Mouse (Mus musculus): ENCODE measurements around the gene Cc2d2a. TPM values are rescaled to one million over a fixed set of nuclear protein-coding genes. Genes with fewer than 3 reads are reported as not detected.

The Cc2d2a gene
- polyA plus RNA-seq, 1 experiment from 2014 or later = 16.0 TPM

GRCm38 (mm10) chr5:43770618-43771354 is 108.6 kb downstream of the Cc2d2a start:
- H3K36me3 ChIP-seq (ENCODE audit: control insufficient read depth, insufficient read depth, low read length) = peaks cover 20% of the 10 kb centered on the region
- ATAC-seq (ENCODE audit: low read depth) = no peak
- H3K9ac ChIP-seq (ENCODE audit: low read length) = no peak overlapping the region
- WGBS = 83% methylated on average over 3 of the region's 3 CpGs
- no peaks in the 10 kb centered on the region for H3K9me3 ChIP-seq (ENCODE audit: control insufficient read depth, low read length)
- H3K4me1 ChIP-seq (replicated peaks; ENCODE audit: control insufficient read depth, insufficient read depth, low read length) = 0 out of 2 replicates have a peak, but pooled peaks cover 2% of the 10 kb centered on the region
- H3K27me3 ChIP-seq (ENCODE audit: control insufficient read depth, insufficient read depth, low read depth, low read length) = no peaks in the 10 kb centered on the region
- H3K4me2 ChIP-seq (ENCODE audit: low read depth, low read length) = no peak overlapping the region
- H3K27ac ChIP-seq (ENCODE audit: low read length) = no peak overlapping the region
- H3K4me3 ChIP-seq (ENCODE audit: low read length) = no peak overlapping the region

DNA sequence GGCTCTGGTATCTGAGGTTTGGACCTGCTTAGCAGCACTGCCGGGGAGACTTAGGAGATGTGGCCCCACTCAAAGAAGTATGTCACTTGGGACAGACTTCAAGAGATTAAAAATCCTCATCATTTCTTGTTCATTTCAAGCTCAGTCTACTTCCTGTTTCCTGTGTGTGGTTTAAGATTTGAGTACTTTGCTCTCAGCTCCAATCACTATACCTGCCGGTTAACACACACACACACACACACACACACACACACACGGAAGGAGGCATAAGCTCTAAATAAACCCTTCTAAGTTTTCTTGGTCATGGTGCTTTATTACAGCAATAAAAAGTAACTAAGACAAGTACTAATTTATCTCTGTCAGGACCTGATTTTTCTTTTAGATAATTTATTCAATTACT is 109.4 kb downstream of the Cc2d2a start:
- no peak for ATAC-seq (ENCODE audit: low read depth)
- 80% methylated on average over 3 of the region's 3 CpGs for WGBS
- Histone ChIP-seq H3K27me3 (ENCODE audit: control insufficient read depth, insufficient read depth, low read depth, low read length) (no peaks in the 10 kb centered on the region), H3K9ac (ENCODE audit: low read length) (no peak overlapping the region), H3K9me3 (ENCODE audit: control insufficient read depth, low read length) (no peaks in the 10 kb centered on the region), H3K27ac (ENCODE audit: low read length) (no peak overlapping the region), H3K4me3 (ENCODE audit: low read length) (no peak overlapping the region), H3K36me3 (ENCODE audit: control insufficient read depth, insufficient read depth, low read length) (peaks cover 20% of the 10 kb centered on the region), H3K4me1 (replicated peaks; ENCODE audit: control insufficient read depth, insufficient read depth, low read length) (peaks cover 2% of the 10 kb centered on the region; the same call in 1 of the 2 replicates), H3K4me2 (ENCODE audit: low read depth, low read length) (no peak overlapping the region)

- Histone ChIP-seq H3K36me3 (ENCODE audit: control insufficient read depth, insufficient read depth, low read length) (no peaks in the 10 kb centered on the region), H3K4me2 (ENCODE audit: low read depth, low read length) (no peak overlapping the region), H3K27ac (ENCODE audit: low read length) (peak overlapping the region; percentile 66), H3K9ac (ENCODE audit: low read length) (no peak overlapping the region), H3K27me3 (ENCODE audit: control insufficient read depth, insufficient read depth, low read depth, low read length) (no peaks in the 10 kb centered on the region), H3K4me3 (ENCODE audit: low read length) (no peak overlapping the region), H3K4me1 (replicated peaks; ENCODE audit: control insufficient read depth, insufficient read depth, low read length) (peaks cover 18% of the 10 kb centered on the region), H3K9me3 (ENCODE audit: control insufficient read depth, low read length) (no peaks in the 10 kb centered on the region)
- peak; percentile 89 for ATAC-seq (ENCODE audit: low read depth)
These were observed 114.3 kb downstream of the Cc2d2a start for GRCm38 (mm10) chr5:43776407-43776806.

GRCm38 (mm10) chr5:43776993-43777392 is 114.8 kb downstream of the Cc2d2a start:
- no peak overlapping the region for H3K4me2 ChIP-seq (ENCODE audit: low read depth, low read length)
- no peaks in the 10 kb centered on the region for H3K9me3 ChIP-seq (ENCODE audit: control insufficient read depth, low read length)
- H3K27me3 ChIP-seq (ENCODE audit: control insufficient read depth, insufficient read depth, low read depth, low read length) = no peaks in the 10 kb centered on the region
- H3K4me3 ChIP-seq (ENCODE audit: low read length) = no peak overlapping the region
- no peak overlapping the region for H3K9ac ChIP-seq (ENCODE audit: low read length)
- WGBS = 32% methylated on average over 1 of the region's 1 CpGs
- H3K4me1 ChIP-seq (replicated peaks; ENCODE audit: control insufficient read depth, insufficient read depth, low read length) = peaks cover 18% of the 10 kb centered on the region
- ATAC-seq (ENCODE audit: low read depth) = no peak; the same call in 1 of the 2 replicates
- no peaks in the 10 kb centered on the region for H3K36me3 ChIP-seq (ENCODE audit: control insufficient read depth, insufficient read depth, low read length)
- peak overlapping the region; percentile 66 for H3K27ac ChIP-seq (ENCODE audit: low read length)

- no peak for ATAC-seq (ENCODE audit: low read depth)
- H3K4me2 ChIP-seq (ENCODE audit: low read depth, low read length) = no peak overlapping the region
These were observed 116.4 kb downstream of the Cc2d2a start for GRCm38 (mm10) chr5:43778583-43778982.

GRCm38 (mm10) chr5:43781423-43781976 is 119.4 kb downstream of the Cc2d2a start:
- H3K27ac ChIP-seq (ENCODE audit: low read length) = peak overlapping the region; percentile 87
- H3K27me3 ChIP-seq (ENCODE audit: control insufficient read depth, insufficient read depth, low read depth, low read length) = no peaks in the 10 kb centered on the region
- H3K4me1 ChIP-seq (replicated peaks; ENCODE audit: control insufficient read depth, insufficient read depth, low read length) = peaks cover 19% of the 10 kb centered on the region
- peak overlapping the region; percentile 93 for H3K4me3 ChIP-seq (ENCODE audit: low read length)
- H3K9me3 ChIP-seq (ENCODE audit: control insufficient read depth, low read length) = no peaks in the 10 kb centered on the region
- peak overlapping the region; percentile 94 for H3K9ac ChIP-seq (ENCODE audit: low read length)
- 0% methylated on average over 40 of the region's 61 CpGs for WGBS
- peak overlapping the region; percentile 76 for H3K4me2 ChIP-seq (ENCODE audit: low read depth, low read length)
- no peaks in the 10 kb centered on the region for H3K36me3 ChIP-seq (ENCODE audit: control insufficient read depth, insufficient read depth, low read length)
- peak; percentile 67 for ATAC-seq (ENCODE audit: low read depth)

More at GRCm38 (mm10) chr5:43778583-43778982, 116.4 kb downstream of the Cc2d2a start:
- H3K36me3 ChIP-seq (ENCODE audit: control insufficient read depth, insufficient read depth, low read length) = no peaks in the 10 kb centered on the region
- H3K9me3 ChIP-seq (ENCODE audit: control insufficient read depth, low read length) = no peaks in the 10 kb centered on the region
- H3K4me1 ChIP-seq (replicated peaks; ENCODE audit: control insufficient read depth, insufficient read depth, low read length) = peaks cover 21% of the 10 kb centered on the region
- no peak overlapping the region for H3K27ac ChIP-seq (ENCODE audit: low read length)
- 90% methylated on average over 3 of the region's 3 CpGs for WGBS
- H3K9ac ChIP-seq (ENCODE audit: low read length) = no peak overlapping the region
- no peaks in the 10 kb centered on the region for H3K27me3 ChIP-seq (ENCODE audit: control insufficient read depth, insufficient read depth, low read depth, low read length)
- no peak overlapping the region for H3K4me3 ChIP-seq (ENCODE audit: low read length)

- 4% methylated on average over 55 of the region's 82 CpGs for WGBS
- Histone ChIP-seq H3K4me1 (replicated peaks; ENCODE audit: control insufficient read depth, insufficient read depth, low read length) (peaks cover 14% of the 10 kb centered on the region), H3K36me3 (ENCODE audit: control insufficient read depth, insufficient read depth, low read length) (no peaks in the 10 kb centered on the region), H3K9ac (ENCODE audit: low read length) (peak overlapping the region; percentile 94), H3K4me2 (ENCODE audit: low read depth, low read length) (peak overlapping the region; percentile 76), H3K9me3 (ENCODE audit: control insufficient read depth, low read length) (no peaks in the 10 kb centered on the region), H3K27ac (ENCODE audit: low read length) (peak overlapping the region; percentile 87), H3K4me3 (ENCODE audit: low read length) (peak overlapping the region; percentile 93), H3K27me3 (ENCODE audit: control insufficient read depth, insufficient read depth, low read depth, low read length) (no peaks in the 10 kb centered on the region)
- peak; percentile 92 for ATAC-seq (ENCODE audit: low read depth)
These were observed 120.1 kb downstream of the Cc2d2a start for GRCm38 (mm10) chr5:43781977-43782930.

- 68% methylated on average over 2 of the region's 2 CpGs for WGBS
- no peak for ATAC-seq (ENCODE audit: low read depth)
These were observed 121.8 kb downstream of the Cc2d2a start for GRCm38 (mm10) chr5:43783996-43784395.

DNA sequence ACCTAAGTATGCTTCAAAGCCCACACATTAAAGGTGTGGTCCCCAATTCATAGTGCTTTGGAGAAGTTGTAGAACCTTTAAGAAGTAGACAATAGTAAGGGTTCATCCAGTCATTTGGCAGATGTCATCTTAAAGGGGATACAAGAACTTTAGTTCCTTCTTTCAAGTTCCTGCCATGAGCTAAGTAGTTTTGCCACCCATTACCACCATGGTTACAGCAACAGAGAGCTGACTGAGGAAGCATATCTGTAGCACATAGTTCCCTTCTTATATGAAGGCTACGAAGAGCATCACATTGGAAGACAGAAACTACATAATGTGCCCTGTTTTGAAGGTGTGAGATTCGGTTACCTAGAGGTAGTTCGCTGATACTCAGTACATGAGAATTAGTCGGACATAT is 124.5 kb downstream of the Cc2d2a start:
- H3K36me3 ChIP-seq (ENCODE audit: control insufficient read depth, insufficient read depth, low read length) = no peaks in the 10 kb centered on the region
- H3K4me2 ChIP-seq (ENCODE audit: low read depth, low read length) = no peak overlapping the region
- H3K4me3 ChIP-seq (ENCODE audit: low read length) = no peak overlapping the region
- H3K9me3 ChIP-seq (ENCODE audit: control insufficient read depth, low read length) = no peaks in the 10 kb centered on the region
- H3K4me1 ChIP-seq (replicated peaks; ENCODE audit: control insufficient read depth, insufficient read depth, low read length) = peaks cover 7% of the 10 kb centered on the region; the same call in 1 of the 2 replicates
- ATAC-seq (ENCODE audit: low read depth) = no peak
- no peak overlapping the region for H3K27ac ChIP-seq (ENCODE audit: low read length)
- 83% methylated on average over 4 of the region's 4 CpGs for WGBS
- no peaks in the 10 kb centered on the region for H3K27me3 ChIP-seq (ENCODE audit: control insufficient read depth, insufficient read depth, low read depth, low read length)
- no peak overlapping the region for H3K9ac ChIP-seq (ENCODE audit: low read length)

More at GRCm38 (mm10) chr5:43783996-43784395, 121.8 kb downstream of the Cc2d2a start:
- no peaks in the 10 kb centered on the region for H3K9me3 ChIP-seq (ENCODE audit: control insufficient read depth, low read length)
- H3K4me1 ChIP-seq (replicated peaks; ENCODE audit: control insufficient read depth, insufficient read depth, low read length) = peaks cover 14% of the 10 kb centered on the region
- H3K4me2 ChIP-seq (ENCODE audit: low read depth, low read length) = no peak overlapping the region
- H3K27me3 ChIP-seq (ENCODE audit: control insufficient read depth, insufficient read depth, low read depth, low read length) = no peaks in the 10 kb centered on the region
- H3K4me3 ChIP-seq (ENCODE audit: low read length) = no peak overlapping the region
- H3K27ac ChIP-seq (ENCODE audit: low read length) = no peak overlapping the region
- H3K36me3 ChIP-seq (ENCODE audit: control insufficient read depth, insufficient read depth, low read length) = no peaks in the 10 kb centered on the region
- no peak overlapping the region for H3K9ac ChIP-seq (ENCODE audit: low read length)
